Mouse (Mus musculus) cerebellum, postnatal 25 days (tissue): ENCODE measurements at regions not wholly inside any gene's neighbourhood (a gene's known extent, or its start where the extent isn't known, plus 50 kb on each side); places are given as distances from the start of the nearest gene placed in this dataset.

Experiments
- DNase-seq, 2 experiments: peaks; one replicate each; pipeline ENCODE4 v3.0.0; 2021; ENCODE audit warnings: mixed read lengths in 2 of 2

DNA sequence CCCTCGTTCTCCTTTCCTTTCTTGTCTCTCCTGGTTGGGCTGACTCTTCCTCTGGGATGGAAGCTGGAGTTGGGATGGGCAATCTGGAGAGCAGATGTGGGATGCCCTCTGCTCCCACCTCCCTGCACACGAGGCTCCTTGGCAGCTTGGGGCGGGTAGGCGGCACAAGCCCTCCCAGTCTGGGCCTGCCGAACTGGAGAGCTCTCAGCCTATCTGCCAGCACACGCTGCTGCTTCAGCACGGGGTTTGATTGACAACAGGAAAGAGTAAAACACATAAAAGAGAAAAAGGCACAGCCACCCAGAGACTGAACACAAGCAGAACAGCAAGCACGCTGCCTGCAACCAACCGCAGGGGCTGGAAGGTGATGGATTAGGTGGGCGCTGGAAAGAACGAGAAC lies 121.9 kb upstream of the Pja1 start:
- no peak for DNase-seq

DNA sequence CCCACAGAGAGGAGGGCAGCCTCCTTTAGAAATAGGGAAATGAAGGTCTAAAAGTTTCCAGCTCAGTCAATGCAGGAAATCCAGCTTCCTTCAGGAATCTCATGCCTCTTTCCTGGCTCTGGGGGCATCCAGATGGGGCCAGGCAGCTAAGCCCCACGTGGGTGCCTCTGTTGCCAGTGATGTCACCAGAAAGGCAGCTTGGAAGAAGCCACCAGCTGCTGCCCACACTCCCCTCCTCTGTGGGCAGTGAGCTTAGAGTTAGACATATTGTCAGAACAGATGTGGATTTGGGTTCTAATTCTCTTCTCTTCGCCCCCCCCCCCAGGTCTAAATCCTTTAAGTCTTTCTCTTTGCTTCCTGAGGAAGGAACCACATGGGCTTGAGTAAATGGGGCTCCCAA lies 116.2 kb upstream of the Pja1 start:
- no peak for DNase-seq

DNA sequence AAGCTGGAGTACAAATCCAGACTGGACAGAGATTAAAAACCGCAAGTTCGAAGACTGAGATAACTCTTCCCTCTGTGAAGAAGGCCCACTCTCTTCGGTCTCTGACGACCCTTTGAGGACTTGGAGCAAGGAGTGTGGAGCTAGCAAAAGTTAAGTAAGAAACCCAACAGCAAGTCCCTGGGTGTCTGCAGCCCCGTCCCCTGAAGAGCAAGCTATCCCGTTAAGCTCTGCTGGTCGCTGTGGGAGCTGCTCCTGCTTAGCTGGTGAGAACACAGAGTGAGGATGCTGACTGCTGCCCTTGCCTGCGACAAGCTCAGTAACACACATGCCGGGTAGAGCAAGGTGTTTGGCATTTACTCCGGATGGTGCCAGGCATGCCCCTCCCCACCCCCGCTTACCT lies 115.2 kb upstream of the Pja1 start:
- no peak for DNase-seq

DNA sequence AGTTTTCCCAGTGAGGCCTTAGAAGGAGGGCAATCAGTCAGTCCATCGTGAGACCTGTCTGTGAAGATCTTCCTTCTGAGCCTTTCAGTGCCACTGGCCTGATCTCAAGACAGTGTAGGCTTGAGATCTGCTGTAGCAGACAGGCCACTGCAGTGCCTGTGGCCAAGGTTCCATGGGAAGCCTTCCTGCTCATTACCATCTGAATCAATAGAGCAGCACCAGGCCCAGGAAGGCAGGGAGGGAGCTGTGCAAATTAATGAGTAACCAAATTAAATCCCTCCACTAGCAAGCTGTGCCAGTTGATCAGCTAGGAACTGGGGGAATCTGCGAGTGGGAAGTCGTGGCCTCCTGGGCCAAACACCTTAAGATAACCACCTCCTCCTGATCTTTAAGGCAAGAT lies 114.6 kb upstream of the Pja1 start:
- DNase-seq, result no peak

GRCm38 (mm10) chrX:99582611-99583010 lies 111.5 kb upstream of the Pja1 start:
- no peak for DNase-seq

GRCm38 (mm10) chrX:99581632-99582466 lies 110.8 kb upstream of the Pja1 start:
- DNase-seq, result no peak

- DNase-seq, result no peak
Measured at GRCm38 (mm10) chrX:99579206-99579605, 108.1 kb upstream of the Pja1 start.

DNA sequence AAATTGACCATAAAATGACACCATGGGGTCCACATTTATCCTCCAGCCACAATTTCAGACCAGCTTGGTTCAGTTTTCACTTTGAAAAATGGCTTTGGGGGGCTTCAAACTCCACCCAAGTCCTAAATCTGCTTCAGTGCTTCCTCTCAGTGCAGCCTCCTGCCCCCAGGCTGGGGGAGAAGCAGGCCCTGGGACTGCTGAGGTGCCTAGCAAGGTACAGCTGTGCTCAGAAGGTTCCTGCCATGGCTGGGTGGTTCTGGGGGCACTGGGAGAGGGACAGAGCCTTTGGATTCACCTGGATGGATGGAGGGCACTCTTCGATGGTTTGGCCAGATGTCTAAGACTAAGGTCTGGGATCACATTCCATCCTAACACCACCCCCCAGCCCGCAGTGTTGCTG lies 107.7 kb upstream of the Pja1 start:
- no peak for DNase-seq

DNA sequence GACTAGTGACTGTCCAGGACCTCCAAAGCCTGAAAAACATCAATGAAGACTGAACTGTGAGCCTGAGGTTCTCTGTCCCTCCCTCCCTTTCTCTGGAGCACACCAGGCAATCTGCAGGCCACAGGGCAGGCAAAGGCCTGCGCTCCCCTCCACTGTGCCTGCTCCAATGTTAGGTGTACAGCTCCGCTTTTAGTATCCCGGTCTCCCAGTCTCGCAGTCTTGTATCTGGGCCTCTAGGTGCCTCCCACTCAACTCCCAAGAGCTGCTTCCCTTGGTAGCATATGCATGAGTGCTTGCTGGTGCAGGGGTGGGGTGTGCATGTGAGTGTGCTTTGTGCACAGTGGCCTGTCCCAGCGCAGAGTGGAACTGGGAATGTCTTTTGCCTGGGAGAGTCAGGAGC lies 104.0 kb upstream of the Pja1 start:
- no peak for DNase-seq

DNA sequence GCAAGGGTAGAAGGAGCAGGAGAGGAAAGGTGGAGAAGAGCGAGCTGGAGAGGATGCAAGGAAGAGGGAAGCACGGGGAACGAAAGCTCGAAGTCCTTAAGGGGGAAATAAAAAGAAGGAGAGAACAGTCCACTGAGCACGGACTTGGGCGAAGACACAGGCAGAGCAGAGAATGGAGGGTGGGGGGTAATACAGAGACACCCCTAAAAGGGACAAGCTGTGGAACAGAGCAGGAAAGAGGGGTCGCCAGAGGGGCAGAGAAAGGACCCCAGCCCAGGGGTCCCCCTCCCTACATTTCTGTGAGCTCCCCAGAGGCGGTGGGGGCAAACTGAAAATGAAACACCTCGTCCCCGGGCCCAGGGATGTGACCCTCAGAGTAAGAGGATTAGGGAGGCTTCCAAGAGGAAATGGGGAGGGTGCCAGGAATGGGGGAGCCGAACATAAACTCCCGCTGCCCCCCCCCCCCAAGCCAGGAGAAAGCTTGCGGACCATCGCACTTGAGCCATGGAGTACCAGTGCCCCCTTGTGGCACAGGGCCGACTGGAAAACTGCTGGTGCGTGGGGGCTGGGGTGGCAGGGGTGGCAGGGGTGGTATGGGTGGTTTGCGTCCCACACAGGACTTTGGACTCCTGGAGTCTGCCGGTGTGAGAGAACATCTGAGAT lies 103.5 kb upstream of the Pja1 start:
- DNase-seq, result peak; percentile 55 to 75

DNA sequence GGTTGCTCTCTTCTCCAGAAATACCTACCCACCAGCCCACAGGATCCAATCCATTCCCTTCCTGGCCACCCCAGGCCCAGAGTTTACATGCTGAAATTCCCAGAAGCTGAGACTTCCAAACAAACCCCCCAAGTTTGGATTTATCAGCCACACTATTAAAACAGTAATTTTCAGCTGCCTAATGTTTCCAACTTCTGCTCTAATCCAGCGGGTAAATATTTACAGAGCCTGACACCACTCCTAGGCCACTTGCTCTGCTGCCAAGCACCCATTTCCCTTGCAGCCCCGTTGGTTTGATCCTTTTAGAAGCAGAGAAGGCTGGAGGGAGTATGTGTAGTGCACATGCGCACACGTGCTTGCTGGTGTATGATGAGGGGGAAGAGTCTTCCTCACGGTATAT lies 99.1 kb upstream of the Pja1 start:
- DNase-seq, result no peak

DNA sequence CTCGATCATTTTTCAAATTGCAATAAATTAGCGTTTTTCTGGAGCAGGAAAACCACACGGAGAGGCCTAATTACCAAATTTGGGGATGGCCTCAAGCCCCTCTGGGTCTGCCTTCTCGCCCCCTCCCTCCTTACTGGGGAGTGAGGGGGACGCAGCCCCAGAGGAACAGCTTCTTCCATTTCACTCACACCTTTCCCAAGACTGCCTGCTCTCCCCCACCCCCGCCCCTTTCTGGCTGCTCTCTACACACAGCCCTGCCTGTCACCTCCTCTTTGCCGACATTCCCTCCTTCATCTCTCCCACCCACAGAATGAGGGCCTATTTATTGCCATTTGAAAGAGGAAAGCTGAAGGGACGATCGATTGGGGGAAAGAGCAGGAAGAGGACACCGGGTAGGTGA lies 97.2 kb upstream of the Pja1 start:
- DNase-seq, result no peak

DNA sequence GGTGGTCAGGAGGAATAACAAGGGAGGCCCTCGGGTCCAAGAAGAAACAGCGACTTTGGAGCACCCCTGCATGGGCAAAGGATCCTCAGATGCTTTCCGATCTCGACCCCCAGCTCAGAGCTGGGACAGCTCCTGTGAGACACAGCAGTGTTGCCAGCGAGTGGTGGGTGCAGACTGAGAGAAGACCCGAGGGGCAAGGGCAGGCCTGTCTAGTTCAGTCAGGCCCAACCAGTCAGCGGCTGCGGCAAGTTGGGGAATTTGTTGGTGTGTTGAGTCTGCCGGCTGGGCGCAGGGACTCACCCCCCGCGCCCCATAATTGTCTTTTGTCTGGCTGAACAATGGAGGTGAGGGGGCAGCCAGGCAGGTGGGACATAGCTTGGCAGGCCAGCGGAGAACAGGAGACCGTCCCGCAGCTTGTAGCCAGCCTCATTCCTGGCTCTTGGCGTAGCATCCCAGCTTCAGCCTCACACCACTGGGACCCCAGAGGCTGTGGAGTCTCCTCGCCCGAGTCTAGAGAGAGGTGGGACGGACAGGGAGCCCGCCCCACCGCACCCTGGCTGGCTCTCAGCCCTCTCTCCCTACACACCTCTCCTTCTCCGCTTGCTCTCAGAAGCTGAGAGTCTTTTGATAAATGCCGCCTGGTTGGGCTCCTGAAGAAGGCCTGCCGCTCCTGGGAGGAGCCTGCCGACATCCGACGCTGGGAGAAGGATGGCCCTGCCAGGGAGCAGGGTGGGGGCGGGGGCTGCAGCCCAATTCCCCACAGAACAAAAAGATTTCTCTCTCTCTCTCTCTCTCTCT lies 96.5 kb upstream of the Pja1 start:
- peak; percentile 18 to 22 for DNase-seq

- peak in 1 of 2 experiments; percentile 14 for DNase-seq
Measured at GRCm38 (mm10) chrX:99561995-99562394, 90.9 kb upstream of the Pja1 start.

DNA sequence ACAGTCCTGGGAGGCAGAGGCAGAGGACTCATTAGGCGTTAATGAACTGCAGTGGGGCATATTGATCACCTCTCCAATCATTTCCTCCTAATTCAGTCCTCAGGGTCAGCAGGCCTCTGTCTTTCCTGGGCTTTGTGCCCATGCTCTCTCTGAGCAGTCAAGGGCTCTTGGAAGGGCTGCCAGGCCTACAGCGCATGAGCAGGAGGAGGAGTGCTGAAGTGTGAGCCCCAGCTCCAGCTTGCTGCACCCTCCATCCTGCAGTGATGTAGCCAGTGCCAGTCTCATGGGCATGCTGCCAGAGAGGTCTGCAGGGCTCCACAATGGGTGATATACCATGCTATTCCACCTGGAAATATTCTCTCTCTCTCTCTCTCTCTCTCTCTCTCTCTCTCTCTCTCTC lies 89.6 kb upstream of the Pja1 start:
- DNase-seq, result peak; percentile 18 to 37

GRCm38 (mm10) chrX:99556876-99557354 lies 85.8 kb upstream of the Pja1 start:
- no peak for DNase-seq

DNA sequence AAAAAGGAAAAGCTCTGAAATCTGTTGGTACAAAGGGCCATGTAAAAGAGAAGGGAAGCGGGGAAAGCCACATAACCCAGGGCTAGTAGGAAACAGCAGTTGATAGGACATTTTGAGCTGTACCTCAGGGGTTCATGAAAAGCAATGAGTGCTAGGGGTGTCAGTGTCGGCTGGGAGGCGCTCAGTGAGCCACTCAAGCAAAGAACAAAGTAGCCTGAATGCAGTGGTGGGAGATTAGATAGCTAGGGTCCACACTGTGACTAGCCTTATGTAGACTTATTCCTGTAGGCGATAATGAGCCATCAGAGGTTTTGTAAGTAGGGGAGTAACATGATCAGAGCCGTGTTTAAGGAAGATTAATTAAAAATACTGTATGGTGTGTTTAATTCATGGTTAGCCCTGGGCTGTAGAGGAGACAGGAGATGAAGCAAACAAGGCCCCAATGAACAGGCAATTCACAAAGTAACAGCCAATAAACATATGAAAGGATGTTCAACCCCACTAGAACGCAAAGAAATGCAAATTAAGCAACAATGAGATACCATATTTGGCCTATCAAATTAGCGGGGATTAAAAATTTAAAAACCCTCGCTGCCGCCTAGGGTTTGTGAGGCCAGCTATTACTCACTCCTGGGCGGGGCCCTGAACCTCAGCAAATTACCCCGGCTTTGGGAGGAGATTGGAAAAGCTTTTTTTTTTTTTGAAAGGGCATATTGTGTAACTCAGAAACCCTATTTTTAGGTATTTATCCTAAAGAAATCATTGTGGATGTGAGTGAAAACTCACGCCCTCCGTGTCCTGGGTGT lies 85.1 kb upstream of the Pja1 start:
- no peak for DNase-seq

DNA sequence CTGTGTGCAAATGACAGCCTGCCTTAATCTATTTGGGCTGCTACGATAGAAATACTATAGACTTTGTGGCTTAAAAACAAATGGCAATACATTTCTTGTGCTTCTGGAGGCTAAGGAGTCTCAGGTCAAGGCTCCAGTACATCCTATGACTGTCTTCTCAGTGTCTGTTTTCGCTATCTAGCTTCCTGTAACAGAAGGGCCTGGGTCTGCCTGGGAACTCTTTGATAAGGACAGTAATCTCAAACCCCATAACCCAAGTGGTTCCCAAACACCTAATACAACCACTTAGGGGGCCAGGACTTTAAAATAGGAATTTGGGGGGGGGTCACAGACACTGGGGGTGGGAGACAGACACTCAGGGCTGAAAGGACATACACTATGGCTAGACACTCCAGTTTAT lies 81.7 kb upstream of the Pja1 start:
- no peak for DNase-seq

DNA sequence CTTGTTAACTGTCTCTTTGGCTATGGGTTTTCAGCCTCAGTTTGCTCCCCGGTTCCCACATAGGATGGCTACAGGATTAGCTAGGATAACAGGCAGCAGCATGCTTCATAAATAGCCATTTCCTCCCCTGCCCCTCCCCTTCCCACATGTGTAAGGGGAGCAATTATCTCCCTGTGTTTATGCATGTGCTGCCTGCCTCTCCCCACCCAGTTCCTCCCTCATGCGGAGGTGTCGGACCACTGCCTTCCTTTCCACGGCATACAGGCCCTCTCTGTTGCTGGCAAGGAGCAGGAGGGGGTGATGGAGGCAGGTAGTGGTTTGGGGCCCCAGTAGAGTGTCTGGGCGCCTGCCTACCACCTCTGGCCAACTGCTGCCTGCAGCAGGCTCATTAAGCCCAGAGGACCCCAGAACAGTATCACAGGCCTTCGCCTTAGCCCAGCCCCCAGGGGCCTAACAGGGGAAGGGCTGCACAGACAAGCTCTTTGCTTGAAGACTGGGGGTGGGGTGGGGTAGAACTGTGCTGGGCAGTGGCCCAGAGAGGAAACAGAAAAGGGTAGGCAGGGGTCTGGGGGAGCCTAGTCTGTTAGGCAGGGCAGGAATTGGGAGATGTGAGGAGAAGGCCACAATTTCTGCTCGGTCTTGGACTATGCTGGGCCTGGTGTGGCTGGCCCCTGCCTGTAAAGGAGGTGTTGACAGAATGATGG lies 79.1 kb upstream of the Pja1 start:
- no peak for DNase-seq

GRCm38 (mm10) chrX:99548284-99549019 lies 77.4 kb upstream of the Pja1 start:
- no peak for DNase-seq

DNA sequence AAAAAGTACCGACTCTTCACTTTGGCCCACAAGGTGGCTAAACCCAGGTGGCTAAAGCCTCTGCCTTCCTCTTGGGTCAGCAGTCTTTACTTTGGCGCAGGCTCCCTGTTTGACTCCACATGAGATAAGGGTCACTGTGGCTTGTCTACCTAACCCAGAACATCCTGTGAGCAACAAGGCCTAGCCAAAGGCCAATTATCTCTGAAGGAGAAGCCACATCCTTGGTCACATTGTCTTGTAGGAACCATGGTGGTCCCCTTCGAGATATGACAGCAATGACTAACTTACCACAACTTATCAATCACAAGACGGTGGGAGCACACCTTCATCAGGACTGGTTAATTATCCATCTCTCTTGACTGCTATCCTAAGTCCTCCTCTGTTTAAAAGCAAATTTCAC lies 73.3 kb upstream of the Pja1 start:
- DNase-seq, result no peak
